Mouse (Mus musculus): ENCODE measurements at regions not wholly inside any gene's neighbourhood (a gene's known extent, or its start where the extent isn't known, plus 50 kb on each side); places are given as distances from the start of the nearest gene placed in this dataset.

- no peaks in the 10 kb centered on the region for H3K4me1 ChIP-seq (ENCODE audit: control insufficient read depth, insufficient read depth, low read length)
- TF ChIP-seq CTCF (IDR thresholded peaks at IDR 0.05) (peak; percentile 65), EP300 (IDR thresholded peaks at IDR 0.05; ENCODE audit: insufficient read depth, low read depth, low read length) (no peak)
- no peak overlapping the region for H3K4me3 ChIP-seq
- DNase-seq: peak in 1 of 2 experiments; percentile 28
- intact Hi-C loops (cut with DNase I): loop anchor here (2.0 kb wide), 1 partner anchor 419 kb away; no protein-coding TSS in a partner anchor
- H3K79me2 ChIP-seq (replicated peaks; ENCODE audit: control insufficient read depth, insufficient read depth, low read length): no peaks in the 10 kb centered on the region
- H3K36me3 ChIP-seq (ENCODE audit: control insufficient read depth, insufficient read depth, low read length): no peaks in the 10 kb centered on the region
- H3K27me3 ChIP-seq (ENCODE audit: control insufficient read depth, insufficient read depth, low read length): no peaks in the 10 kb centered on the region
- WGBS: 61% methylated on average over 1 of the region's 1 CpGs
- no peak overlapping the region for H3K27ac ChIP-seq
- H3K9ac ChIP-seq (ENCODE audit: low read depth, low read length): no peak overlapping the region
These were observed 197.5 kb upstream of the Gm21897 start for GRCm38 (mm10) chr16:15119799-15120198.

- H3K79me2 ChIP-seq (replicated peaks; ENCODE audit: control insufficient read depth, insufficient read depth, low read length): no peaks in the 10 kb centered on the region
- H3K4me1 ChIP-seq (ENCODE audit: control insufficient read depth, insufficient read depth, low read length): no peaks in the 10 kb centered on the region; the same call in 1 of the 2 replicates
- H3K36me3 ChIP-seq (ENCODE audit: control insufficient read depth, insufficient read depth, low read length): no peaks in the 10 kb centered on the region
- DNase-seq: peak in 1 of 2 experiments; percentile 15
- H3K27me3 ChIP-seq (ENCODE audit: control insufficient read depth, insufficient read depth, low read length): no peaks in the 10 kb centered on the region
- WGBS: 71% methylated on average over 2 of the region's 2 CpGs
- no peak overlapping the region for H3K9ac ChIP-seq (ENCODE audit: low read depth, low read length)
- H3K27ac ChIP-seq: no peak overlapping the region
- intact Hi-C loops (cut with DNase I): no loop called here
- TF ChIP-seq EP300 (IDR thresholded peaks at IDR 0.05; ENCODE audit: insufficient read depth, low read depth, low read length) (no peak), CTCF (IDR thresholded peaks at IDR 0.05) (no peak), POLR2A (IDR thresholded peaks at IDR 0.05; ENCODE audit: insufficient read depth, low read depth, low read length) (no peak)
- H3K4me3 ChIP-seq: no peak overlapping the region
These were observed 188.3 kb upstream of the Gm21897 start for GRCm38 (mm10) chr16:15128996-15129395.

- Histone ChIP-seq H3K36me3 (ENCODE audit: control insufficient read depth, insufficient read depth, low read length) (no peaks in the 10 kb centered on the region), H3K27ac (no peak overlapping the region), H3K27me3 (ENCODE audit: control insufficient read depth, insufficient read depth, low read length) (no peaks in the 10 kb centered on the region), H3K9ac (ENCODE audit: low read depth, low read length) (no peak overlapping the region), H3K79me2 (replicated peaks; ENCODE audit: control insufficient read depth, insufficient read depth, low read length) (no peaks in the 10 kb centered on the region), H3K4me1 (ENCODE audit: control insufficient read depth, insufficient read depth, low read length) (no peaks in the 10 kb centered on the region; the same call in 1 of the 2 replicates), H3K4me3 (no peak overlapping the region)
- 58% methylated on average over 2 of the region's 2 CpGs for WGBS
- TF ChIP-seq EP300 (IDR thresholded peaks at IDR 0.05; ENCODE audit: insufficient read depth, low read depth, low read length) (no peak), CTCF (IDR thresholded peaks at IDR 0.05) (no peak), POLR2A (IDR thresholded peaks at IDR 0.05; ENCODE audit: insufficient read depth, low read depth, low read length) (no peak)
- intact Hi-C loops (cut with DNase I): no loop called here
- peak in 1 of 2 experiments; percentile 24 for DNase-seq
These were observed 187.5 kb upstream of the Gm21897 start for GRCm38 (mm10) chr16:15129806-15130205.

- WGBS: 69% methylated on average over 2 of the region's 2 CpGs
- H3K4me3 ChIP-seq: no peak overlapping the region
- TF ChIP-seq POLR2A (IDR thresholded peaks at IDR 0.05; ENCODE audit: insufficient read depth, low read depth, low read length): no peak
- TF ChIP-seq CTCF (IDR thresholded peaks at IDR 0.05): no peak
- TF ChIP-seq EP300 (IDR thresholded peaks at IDR 0.05; ENCODE audit: insufficient read depth, low read depth, low read length): no peak
These were observed 159.4 kb upstream of the Gm21897 start for GRCm38 (mm10) chr16:15157852-15158251.

GRCm38 (mm10) chr16:15175516-15175915, 141.7 kb upstream of the Gm21897 start:
- H3K79me2 ChIP-seq (replicated peaks; ENCODE audit: control insufficient read depth, insufficient read depth, low read length): no peaks in the 10 kb centered on the region
- H3K27ac ChIP-seq: no peak overlapping the region
- TF ChIP-seq CTCF (IDR thresholded peaks at IDR 0.05) (no peak), EP300 (IDR thresholded peaks at IDR 0.05; ENCODE audit: insufficient read depth, low read depth, low read length) (no peak), POLR2A (IDR thresholded peaks at IDR 0.05; ENCODE audit: insufficient read depth, low read depth, low read length) (no peak)
- H3K4me1 ChIP-seq (ENCODE audit: control insufficient read depth, insufficient read depth, low read length): no peaks in the 10 kb centered on the region
- WGBS: 50% methylated on average over 3 of the region's 3 CpGs
- H3K9ac ChIP-seq (ENCODE audit: low read depth, low read length): no peak overlapping the region
- intact Hi-C loops (cut with DNase I): no loop called here
- no peaks in the 10 kb centered on the region for H3K36me3 ChIP-seq (ENCODE audit: control insufficient read depth, insufficient read depth, low read length)
- DNase-seq: no peak
- no peaks in the 10 kb centered on the region for H3K27me3 ChIP-seq (ENCODE audit: control insufficient read depth, insufficient read depth, low read length)
- H3K4me3 ChIP-seq: no peak overlapping the region

More at GRCm38 (mm10) chr16:15157852-15158251, 159.4 kb upstream of the Gm21897 start:
- Histone ChIP-seq H3K4me1 (ENCODE audit: control insufficient read depth, insufficient read depth, low read length) (no peaks in the 10 kb centered on the region), H3K27ac (no peak overlapping the region), H3K36me3 (ENCODE audit: control insufficient read depth, insufficient read depth, low read length) (no peaks in the 10 kb centered on the region), H3K27me3 (ENCODE audit: control insufficient read depth, insufficient read depth, low read length) (no peaks in the 10 kb centered on the region), H3K79me2 (replicated peaks; ENCODE audit: control insufficient read depth, insufficient read depth, low read length) (no peaks in the 10 kb centered on the region), H3K9ac (ENCODE audit: low read depth, low read length) (no peak overlapping the region)
- intact Hi-C loops (cut with DNase I): no loop called here
- no peak for DNase-seq

GRCm38 (mm10) chr16:15185714-15186113, 131.5 kb upstream of the Gm21897 start:
- H3K36me3 ChIP-seq (ENCODE audit: control insufficient read depth, insufficient read depth, low read length): no peaks in the 10 kb centered on the region
- no peaks in the 10 kb centered on the region for H3K79me2 ChIP-seq (replicated peaks; ENCODE audit: control insufficient read depth, insufficient read depth, low read length)
- H3K27ac ChIP-seq: no peak overlapping the region
- DNase-seq: no peak
- WGBS: 80% methylated on average over 1 of the region's 1 CpGs
- no peaks in the 10 kb centered on the region for H3K4me1 ChIP-seq (ENCODE audit: control insufficient read depth, insufficient read depth, low read length)
- TF ChIP-seq CTCF (IDR thresholded peaks at IDR 0.05): no peak
- TF ChIP-seq POLR2A (IDR thresholded peaks at IDR 0.05; ENCODE audit: insufficient read depth, low read depth, low read length): no peak
- no peak for TF ChIP-seq EP300 (IDR thresholded peaks at IDR 0.05; ENCODE audit: insufficient read depth, low read depth, low read length)
- H3K27me3 ChIP-seq (ENCODE audit: control insufficient read depth, insufficient read depth, low read length): no peaks in the 10 kb centered on the region
- intact Hi-C loops (cut with DNase I): no loop called here
- no peak overlapping the region for H3K4me3 ChIP-seq
- no peak overlapping the region for H3K9ac ChIP-seq (ENCODE audit: low read depth, low read length)

All from heart, adult 2 months (tissue).